Mouse (Mus musculus): Measurements from ENCODE around the gene P4htm.

The P4htm gene

DNA sequence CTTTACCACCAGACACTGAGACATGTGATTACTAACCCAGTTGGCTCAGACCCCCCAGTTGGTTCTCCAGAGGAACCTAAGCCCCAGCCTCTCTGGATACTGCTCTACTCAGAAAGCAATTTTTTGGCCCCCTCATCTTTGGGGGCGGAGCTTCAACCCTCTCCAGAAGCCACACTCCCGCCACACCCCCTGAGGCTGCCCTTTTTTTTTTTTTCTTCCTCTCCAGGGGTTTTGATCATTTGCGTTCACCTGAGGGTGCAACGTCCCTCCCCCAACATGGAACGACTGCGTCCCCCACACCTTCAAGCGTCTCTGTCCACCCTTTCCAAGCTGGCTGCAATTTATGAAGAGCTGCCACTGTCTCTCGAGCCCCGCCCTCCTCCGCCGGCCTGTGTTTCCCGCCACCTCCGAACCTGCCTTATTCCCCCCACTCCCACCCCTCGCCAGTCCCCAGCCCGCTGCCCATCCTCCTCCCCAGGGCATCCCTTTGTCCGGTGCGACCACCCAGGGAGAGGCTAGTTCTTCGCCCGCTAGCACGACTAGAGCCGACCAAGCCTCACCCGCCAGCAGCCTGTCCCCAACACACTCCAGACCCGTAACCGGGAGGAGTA, 19.4 kb downstream of the P4htm start:
- DNase-seq (ENCODE audit: low spot score), result no peak

DNA sequence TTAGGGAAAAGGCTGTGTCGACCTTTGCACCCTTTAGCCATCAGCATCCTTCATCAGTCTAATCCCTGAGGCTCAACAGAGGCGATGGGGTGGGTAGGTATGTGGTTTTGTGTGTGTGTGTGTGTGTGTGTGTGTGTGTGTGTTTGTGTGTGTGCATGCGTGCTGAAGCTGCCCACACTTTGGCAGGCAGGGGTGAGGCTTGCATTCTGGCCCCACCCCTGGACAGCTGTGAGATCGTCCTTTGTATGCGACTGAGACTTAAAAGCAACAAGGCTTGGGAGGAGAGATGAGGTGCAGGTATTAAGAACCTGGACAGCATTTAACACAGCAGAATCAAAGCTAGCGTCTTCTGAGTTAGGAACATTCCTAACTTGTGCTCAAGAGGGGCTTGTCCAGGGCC, 20.4 kb downstream of the P4htm start:
- no peak for DNase-seq (ENCODE audit: low spot score)

DNA sequence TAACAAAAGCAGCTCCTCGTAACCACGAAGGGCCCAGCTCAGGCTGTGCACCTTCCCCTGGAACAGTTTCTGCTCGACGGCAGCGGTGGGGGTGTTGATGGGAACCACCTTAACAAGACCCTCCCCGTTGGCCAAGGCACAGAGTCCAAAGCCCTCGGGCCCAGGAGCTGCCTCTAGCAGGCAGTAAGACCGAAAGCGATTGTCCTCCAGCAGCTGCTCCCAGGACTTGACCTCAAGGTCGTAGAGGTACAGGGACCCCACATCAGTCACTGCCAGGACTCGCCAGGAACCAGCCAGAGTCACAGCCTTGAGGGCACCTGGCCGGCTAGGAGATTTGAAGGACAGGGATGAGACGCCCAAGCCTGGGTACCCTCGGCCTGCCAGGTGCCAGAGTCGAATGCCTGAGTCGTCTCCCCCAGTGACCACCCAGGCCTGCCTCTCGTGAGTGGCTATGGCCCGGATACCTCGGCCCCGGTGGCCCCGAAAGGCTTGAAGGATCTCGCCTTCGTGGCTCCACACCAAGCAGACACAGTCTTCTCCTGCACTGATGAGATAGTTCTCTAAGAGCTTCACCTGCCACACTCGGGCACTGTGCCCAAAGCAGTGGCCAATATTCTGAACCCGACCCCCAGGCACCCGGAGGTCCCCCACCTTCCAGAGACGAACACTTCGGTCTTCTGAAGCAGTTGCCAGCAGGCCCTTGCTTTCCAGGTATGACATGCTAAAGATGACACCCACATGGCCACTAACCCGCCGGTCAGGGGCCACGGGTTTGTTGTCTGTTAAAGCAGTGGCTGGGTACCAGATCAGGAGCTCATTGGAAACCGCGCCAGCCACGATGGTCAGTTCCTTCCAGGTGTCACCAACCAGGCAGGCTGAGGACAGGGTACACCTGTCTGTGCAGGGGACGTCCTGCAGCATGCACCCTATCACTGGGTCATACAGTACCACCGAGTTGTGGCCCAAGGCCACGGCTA, 21.9 kb downstream of the P4htm start:
- no peak for DNase-seq (ENCODE audit: low spot score)

DNA sequence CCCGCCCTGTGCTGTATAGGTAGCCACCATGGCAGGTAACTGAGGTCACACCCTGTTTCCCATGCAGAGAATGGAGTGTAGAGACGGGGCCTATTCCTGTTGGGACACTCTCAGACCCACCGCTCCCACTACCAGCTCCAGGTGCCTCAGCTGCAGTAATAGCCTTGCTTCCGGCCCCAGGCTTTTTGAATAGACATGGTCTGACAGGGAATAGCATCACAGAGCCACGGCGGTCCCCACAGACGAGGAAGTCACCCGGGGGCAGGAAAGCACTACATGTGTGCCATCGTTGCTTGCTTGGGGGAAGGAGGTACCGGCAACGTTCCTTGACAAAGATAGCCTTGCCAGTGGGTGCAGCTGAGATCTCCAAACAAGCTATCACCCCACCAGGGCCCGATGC, 22.5 kb downstream of the P4htm start:
- DNase-seq (ENCODE audit: low spot score), result no peak

DNA sequence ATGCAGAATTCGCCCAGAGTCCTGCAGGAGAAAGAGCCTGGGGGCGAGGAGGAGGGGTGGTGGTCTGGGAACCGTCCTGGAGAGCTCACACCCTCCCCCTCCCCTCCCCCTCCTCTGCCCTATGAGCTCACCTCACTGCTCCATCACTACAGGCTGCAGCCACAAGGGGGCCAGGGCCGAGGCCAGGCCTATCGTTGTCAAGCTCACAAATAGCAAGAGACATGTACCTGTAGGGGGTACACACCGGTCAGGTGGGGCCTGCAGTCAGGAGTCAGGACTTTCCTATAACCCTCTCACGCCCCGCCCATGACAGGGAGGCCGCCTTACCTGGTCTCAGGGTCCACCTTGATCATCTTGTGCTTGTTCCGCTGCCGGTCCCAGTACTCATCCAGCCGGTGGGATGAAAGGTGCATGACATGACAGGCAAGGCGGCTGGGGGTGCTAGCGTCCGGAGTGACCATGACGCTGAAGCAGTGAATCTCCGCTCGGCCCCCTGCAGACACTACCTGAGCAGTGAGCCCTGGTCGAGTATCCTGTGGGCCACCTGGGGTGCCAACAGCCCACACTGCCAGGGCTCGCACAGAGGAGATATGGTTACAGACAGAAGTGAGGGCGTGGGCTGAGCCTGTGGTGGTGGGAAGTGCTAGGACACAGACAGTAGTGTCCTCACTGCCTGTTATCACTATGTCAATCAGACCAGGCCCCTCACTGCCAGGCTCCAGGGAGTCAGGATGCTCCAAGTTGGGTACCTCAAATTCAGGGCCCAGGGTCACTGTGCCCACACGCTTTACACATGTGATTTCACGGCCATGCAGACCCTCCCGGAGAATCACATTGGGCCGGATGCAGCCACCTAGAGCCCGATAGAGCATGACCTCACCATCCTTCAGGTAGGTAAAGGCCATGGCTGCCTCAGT, 23.4 kb downstream of the P4htm start:
- no peak for DNase-seq (ENCODE audit: low spot score)

DNA sequence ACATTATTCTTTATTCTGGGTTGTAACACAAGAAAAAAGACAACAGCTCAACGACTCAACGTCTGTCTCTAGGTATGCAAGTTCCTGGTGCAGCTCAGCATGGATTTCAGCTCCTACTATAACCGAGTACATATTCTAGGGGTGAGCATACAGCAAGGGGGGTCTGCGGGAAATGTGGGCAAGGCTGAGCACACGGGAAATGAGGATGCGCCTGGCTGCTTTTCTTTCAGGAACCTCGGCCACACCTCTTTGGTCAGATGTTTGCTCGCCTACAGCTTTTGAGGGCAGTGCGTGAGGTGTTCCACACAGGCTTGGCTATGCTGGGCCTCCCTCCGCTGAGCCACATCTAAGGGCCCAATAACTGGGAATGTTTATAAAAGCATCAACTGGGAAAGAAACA, 25.1 kb downstream of the P4htm start:
- no peak for DNase-seq (ENCODE audit: low spot score)

DNA sequence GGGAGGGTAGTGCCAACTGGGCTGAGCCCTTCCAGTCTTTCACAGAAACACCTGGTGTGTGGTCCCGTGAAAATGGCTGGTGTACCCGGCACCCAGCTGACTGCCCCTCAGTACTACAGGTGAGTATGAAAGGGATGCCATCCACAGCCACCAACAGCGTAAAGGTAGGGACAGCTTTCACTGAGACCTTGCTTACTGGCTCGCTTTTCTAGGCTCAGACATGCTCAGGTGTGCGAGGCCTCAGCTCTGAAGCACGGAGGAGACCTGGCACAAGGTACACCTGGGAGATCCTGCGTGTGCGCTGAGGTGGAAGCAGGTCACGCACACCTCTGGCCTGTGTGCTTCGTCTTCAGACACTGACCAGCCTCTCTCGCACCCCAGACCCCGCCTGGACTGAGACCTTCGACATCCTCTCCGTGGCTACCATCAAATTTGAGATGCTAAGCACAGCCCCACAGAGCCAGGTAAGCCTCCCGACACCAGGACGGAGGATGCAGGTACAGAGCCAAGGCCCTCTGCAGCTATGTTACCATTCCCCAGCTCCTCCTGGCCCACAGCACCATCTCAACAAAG, 26.0 kb downstream of the P4htm start:
- no peak for DNase-seq (ENCODE audit: low spot score)

DNA sequence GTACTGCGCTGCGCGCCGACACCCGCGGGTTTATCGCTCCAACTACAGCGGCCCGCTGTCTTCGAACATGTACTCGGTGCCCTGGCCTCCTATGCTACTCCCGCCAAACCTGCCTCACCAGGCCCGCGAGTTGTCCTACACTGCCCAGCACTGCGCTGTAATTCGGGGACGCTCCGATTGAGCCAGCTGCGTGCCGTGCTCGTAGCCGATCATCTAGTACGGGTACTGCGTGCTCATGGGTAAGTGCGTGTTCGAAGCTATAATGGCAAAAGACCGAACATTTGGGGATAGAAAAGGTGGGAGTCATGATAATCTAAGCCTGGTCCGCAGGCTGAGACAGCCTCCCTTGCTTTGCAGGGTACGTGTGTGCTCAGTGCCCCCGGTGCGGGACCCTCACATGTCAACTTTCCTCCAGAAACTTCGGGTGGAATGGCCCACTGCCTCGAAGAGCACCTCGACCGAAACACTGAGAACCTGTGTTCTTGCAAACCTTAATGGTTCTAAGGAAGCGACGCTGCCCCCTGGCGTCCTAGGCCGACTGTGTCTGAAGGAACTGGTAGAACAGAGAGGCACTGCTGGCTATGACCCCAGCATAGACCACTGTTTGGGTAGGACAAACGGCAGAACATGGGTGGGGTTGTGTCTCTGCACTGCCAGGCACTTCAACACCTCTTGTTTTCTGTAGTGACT, 27.1 kb downstream of the P4htm start:
- peak; percentile 73 for DNase-seq (ENCODE audit: low spot score)

DNA sequence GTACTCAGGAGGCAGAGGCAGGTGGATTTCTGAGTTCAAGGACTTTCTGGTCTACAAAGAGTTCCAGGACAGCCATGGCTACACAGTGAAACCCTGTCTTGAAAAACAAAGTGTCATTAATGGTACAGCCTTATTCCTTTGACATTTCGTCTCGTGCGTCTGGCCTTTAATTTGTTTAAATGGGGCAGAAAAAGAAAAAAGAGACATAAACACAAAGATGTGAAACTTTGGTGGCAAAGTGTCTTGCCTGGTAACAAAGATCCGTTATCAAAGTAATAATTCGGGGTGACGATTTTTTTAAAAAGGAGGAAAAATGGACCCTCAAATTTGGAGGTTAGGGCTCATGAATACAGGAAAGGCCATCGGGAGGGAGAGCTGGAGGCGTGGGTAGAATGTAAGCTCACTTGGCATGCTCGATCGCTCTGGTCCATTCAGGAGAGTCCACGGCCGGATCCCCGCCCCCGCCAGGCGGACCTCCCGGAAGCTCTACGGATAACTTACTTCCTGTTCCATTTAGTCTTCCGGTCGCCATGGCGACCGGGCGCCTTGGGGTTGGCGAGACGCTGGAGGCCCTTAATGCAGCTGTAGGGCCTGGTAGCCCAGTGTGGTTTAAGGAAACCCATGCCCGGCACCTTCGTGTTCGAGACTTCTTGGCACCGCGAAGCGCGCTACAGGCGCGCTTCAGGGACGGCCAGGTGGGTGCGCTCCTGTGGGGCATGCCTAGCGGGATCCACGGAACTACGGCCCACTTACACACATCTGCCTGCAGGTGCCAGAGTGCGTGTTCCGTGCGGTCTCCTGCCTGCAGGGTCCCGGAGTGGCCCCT, 27.9 kb downstream of the P4htm start, which contains the start of gene Dalrd3:
Gene Dalrd3, plus strand, starts transcription at position 506 of the 826 bp plus-strand sequence.
- DNase-seq (ENCODE audit: low spot score), result peak; percentile 90

DNA sequence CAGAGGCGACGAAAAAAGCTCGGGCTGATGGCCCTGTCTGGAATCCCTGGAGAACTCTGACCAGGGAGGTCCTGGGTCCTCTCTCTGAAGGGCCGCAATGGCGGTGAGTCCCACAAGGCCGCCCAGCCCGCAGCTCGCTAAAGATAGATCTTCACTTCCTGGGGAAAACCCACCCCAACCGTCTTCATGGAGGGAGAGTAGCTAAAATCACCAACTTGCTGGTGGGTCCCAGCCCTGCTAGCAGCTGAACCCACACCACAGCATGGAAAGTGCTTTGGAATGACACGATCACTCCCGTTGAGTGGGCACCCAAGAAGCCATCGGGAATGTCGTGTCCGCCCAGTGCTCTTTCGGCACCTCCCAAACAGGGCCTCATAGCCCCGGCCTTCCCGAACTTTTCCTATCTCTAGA, 29.0 kb downstream of the P4htm start:
- no peak for DNase-seq (ENCODE audit: low spot score)

DNA sequence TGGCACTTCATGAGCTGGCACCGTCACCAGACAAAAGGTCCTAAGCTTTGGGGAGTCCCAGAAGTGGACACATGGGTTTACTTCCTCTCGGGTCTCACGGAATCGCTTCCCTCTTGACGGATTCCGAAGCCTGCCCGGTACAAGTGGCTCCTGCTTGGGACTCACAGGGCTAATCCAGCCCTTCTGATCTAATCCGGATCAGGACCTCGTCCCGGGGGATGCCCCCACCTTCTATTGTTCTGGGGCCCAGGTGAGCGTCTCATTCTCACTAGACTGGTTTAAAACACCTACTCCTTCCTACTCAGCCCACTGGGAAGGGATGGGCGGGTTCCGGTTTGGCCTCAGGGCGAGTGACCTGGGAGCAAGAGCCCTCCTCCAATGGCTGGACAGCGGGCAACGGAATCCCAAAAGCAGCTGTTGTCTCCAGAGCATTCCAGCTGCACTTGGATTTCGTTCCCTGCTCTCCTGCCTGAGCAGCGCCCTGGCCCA, 29.5 kb downstream of the P4htm start:
- no peak for DNase-seq (ENCODE audit: low spot score)

DNA sequence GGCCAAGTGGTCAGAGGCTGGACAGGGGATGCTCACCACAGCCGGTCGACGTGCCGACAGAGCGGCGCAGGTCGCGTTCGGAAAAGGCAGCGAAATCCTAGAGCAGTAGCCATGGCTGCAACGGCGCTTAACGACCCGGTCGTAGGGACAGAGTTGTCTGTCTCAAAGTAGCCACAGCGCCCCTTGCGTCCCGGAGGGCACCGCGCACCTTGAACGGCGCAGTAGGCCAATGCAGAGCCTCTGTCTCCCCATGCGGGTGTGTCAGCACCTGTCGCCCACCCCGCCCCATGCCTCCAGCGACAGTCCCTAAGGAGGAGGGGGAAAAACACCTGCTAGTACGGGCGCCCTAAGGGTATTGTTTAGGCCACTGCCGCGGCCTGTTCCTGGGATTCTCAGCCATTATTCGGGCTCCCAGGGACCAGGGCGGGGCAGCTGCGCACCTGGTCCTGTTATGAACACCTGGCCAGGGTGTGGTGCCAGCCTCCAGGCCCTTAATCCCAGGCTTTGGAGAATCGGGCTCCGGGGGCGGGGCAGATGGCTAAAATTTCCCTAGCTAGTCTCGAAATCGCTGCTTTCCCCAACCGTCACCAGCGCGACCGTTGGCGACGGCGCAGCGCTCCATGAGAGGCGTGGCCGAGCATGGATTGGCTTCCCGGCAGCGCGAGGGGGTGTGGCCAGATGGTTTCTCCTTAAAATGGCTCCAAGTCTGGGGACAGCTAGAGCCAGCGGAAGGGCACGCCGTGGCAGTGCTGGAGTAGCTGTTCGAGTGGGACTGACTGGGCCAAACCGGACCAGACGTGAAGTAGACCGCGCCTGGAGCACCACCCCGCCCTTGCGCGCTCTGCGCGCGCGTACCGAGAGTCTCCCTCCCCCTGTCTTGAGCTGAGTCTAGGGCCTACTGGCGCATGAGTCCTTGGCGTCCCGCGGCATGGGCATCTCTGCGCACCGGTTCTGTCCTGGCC, 30.4 kb downstream of the P4htm start, which contains the start of gene Ndufaf3:
Gene Ndufaf3, minus strand, starts transcription at position 620 of the 962 bp plus-strand sequence.
- peak; percentile 92 for DNase-seq (ENCODE audit: low spot score)

DNA sequence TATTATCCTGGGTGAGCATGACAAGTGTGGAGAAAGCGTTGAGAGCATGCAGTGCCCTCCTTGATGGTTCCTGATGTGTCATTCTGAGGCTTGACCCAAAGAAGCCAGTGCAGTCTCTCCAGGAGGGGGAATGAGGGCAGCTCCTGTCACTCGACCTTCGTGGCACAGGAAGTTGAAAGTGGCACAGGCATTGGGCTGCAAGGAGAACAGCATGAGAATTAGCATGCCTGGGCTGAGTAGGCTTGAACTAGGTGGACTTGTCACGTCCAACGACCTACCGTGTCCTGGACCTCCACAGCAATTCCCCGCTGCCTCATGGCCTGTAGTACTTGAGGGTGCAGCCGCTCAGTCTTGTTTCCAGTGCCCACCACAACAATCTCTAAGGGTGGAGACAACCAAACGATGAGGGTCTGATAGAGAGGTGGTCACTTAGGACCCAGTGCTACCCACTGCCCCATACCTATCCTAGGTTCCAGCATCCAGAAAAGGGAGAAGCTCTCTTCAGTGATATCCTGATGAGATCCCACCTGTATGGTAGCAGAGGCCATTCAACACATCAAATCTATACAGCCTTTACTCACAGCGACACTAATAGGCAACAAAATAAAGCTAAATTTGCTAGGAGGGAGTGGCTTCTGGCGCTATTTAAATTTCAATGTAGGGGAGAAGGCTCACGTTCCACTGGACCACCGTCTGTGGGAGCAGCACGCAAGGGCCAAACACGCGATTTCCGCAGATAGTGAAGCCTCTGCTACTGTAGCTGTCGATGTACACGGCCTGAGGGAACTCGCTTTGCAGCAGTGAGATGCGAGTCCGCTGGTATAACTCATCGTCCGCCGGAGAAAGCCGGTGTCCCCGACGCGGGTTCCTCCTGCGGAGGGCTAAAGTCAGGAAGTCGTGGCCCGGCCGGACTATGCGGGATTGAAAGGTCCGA, 31.3 kb downstream of the P4htm start:
- DNase-seq (ENCODE audit: low spot score), result peak; percentile 63

DNA sequence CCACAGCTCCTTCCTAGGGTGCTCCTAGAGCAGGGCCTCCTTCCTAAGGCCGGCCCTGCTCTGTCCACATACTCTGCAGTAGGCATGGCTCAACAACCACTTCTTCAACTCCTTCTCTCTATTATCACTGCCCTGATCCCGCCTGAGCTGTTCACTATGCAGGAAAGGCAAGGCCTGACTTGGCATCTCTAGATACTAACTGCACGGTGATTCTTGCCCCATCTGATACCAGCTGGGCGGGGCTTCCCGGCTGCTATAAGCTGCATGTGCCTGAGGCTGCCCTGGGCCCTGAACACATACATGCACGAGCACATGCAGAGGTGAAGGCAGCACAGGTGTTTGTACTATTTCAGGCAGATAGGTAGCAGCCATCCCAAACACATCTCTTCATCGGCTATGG, 33.3 kb downstream of the P4htm start:
- DNase-seq (ENCODE audit: low spot score), result no peak

DNA sequence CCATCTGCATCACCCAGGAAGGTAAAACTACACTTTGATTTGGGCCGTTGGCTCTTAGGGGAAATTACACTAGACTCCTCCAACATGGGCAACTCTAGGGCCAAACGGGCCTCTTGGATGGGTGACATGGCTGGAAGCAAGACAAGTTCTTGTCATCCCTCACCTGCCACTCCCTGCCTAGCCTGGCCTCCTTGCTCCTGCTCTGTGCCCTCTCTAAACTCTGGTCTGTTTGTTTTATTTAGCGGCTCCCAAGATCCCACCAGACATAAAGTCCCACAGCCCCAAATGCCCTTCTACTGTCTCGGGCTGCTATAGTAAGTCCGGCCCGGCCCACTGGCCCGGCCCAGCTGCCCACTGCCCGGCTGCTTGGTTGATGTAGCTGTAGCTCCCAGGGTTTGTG, 33.8 kb downstream of the P4htm start:
- no peak for DNase-seq (ENCODE audit: low spot score)

DNA sequence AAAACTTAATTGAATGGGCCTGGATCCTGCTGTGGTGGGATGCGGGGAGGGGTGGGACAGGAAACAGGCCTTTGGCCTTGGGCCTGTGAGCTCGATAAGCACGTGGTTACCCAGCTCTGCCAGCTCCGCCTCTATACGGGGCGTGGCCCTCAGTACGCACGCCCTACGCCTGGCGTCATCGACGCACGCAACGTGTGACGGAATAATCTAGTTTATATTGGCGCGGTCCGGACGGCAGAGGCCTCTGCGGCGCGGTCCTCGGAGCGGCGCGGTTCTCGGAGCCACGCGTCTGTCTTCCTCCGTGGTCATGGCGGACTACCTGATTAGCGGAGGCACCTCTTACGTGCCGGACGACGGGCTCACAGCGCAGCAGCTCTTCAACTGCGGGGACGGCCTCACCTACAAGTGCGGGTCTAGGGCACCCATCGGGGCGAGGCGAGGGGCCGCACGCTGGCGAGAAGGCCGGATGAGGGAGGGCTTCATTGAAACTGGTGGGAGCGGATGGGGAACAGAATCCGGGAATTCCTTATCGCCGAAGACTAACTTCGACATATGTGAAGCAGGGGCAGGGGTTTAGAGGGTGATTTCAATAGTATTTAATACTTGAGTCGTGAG, 37.1 kb downstream of the P4htm start, which contains the start of gene Impdh2:
Gene Impdh2, plus strand, starts transcription at position 60 of the 615 bp plus-strand sequence.
- peak; percentile 95 for DNase-seq (ENCODE audit: low spot score)

DNA sequence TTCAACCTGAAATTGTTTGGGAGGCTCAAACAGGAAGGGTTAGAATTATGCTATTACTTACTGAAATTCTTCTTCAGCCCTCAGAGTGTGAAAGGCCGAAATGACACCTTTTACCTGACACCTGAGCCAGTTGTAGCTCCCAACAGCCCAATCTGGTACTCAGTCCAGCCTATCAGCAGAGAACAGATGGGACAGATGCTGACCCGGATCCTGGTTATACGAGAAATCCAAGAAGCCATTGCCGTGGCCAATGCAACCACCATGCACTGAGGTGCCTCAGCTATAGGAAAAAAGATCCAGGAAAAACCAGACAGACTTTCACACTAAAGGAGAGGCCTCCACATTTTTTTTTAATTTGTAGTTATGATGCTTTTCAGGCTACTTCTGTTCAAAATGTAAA, 38.3 kb downstream of the P4htm start:
- DNase-seq (ENCODE audit: low spot score), result no peak

Measured in testis, postnatal 14 days (tissue).